Mouse (Mus musculus): ENCODE measurements at regions not wholly inside any gene's neighbourhood (a gene's known extent, or its start where the extent isn't known, plus 50 kb on each side); places are given as distances from the start of the nearest gene placed in this dataset.

GRCm38 (mm10) chr2:114898812-114899211 is 244.0 kb upstream of the Dph6 start:
- ATAC-seq (ENCODE audit: insufficient number of reproducible peaks, insufficient read depth, low FRiP score, low TSS enrichment, low read depth), result no peak
- no peak overlapping the region for H3K27ac ChIP-seq
- WGBS, result 85% methylated on average over 2 of the region's 2 CpGs
- no peak overlapping the region for H3K4me3 ChIP-seq (replicated peaks)
- H3K36me3 ChIP-seq, result no peaks in the 10 kb centered on the region
- H3K9me3 ChIP-seq, result no peaks in the 10 kb centered on the region
- no peaks in the 10 kb centered on the region for H3K4me1 ChIP-seq (replicated peaks)
- no peak overlapping the region for H3K9ac ChIP-seq (replicated peaks)
- H3K27me3 ChIP-seq, result no peaks in the 10 kb centered on the region
- no peak overlapping the region for H3K4me2 ChIP-seq

GRCm38 (mm10) chr2:114911845-114912500 is 257.2 kb upstream of the Dph6 start:
- Histone ChIP-seq H3K27me3 (peaks cover 16% of the 10 kb centered on the region), H3K4me3 (replicated peaks) (no peak overlapping the region), H3K27ac (no peak overlapping the region), H3K36me3 (no peaks in the 10 kb centered on the region), H3K4me1 (replicated peaks) (peaks cover 10% of the 10 kb centered on the region; the same call in 1 of the 2 replicates), H3K9ac (replicated peaks) (no peak overlapping the region), H3K4me2 (peak overlapping the region; percentile 9), H3K9me3 (no peaks in the 10 kb centered on the region)
- ATAC-seq (ENCODE audit: insufficient number of reproducible peaks, insufficient read depth, low FRiP score, low TSS enrichment, low read depth), result peak; percentile 37; the same call in 1 of the 2 replicates
- WGBS, result 11% methylated on average over 7 of the region's 7 CpGs

- H3K4me2 ChIP-seq, result no peak overlapping the region
- H3K27me3 ChIP-seq, result peaks cover 26% of the 10 kb centered on the region
- no peak for ATAC-seq (ENCODE audit: insufficient number of reproducible peaks, insufficient read depth, low FRiP score, low TSS enrichment, low read depth)
- no peak overlapping the region for H3K9ac ChIP-seq (replicated peaks)
- H3K4me1 ChIP-seq (replicated peaks), result peaks cover 13% of the 10 kb centered on the region
- H3K36me3 ChIP-seq, result no peaks in the 10 kb centered on the region
- H3K4me3 ChIP-seq (replicated peaks), result no peak overlapping the region
- WGBS, result 74% methylated on average over 6 of the region's 6 CpGs
- no peaks in the 10 kb centered on the region for H3K9me3 ChIP-seq
- no peak overlapping the region for H3K27ac ChIP-seq
Measured at GRCm38 (mm10) chr2:114915025-114915690, 260.4 kb upstream of the Dph6 start.

GRCm38 (mm10) chr2:114918420-114919332 is 263.9 kb upstream of the Dph6 start:
- Histone ChIP-seq H3K9me3 (no peaks in the 10 kb centered on the region), H3K36me3 (no peaks in the 10 kb centered on the region), H3K27me3 (peaks cover 20% of the 10 kb centered on the region; the same call in 1 of the 2 replicates), H3K27ac (no peak overlapping the region), H3K4me1 (replicated peaks) (peaks cover 8% of the 10 kb centered on the region), H3K4me2 (no peak overlapping the region), H3K9ac (replicated peaks) (no peak overlapping the region), H3K4me3 (replicated peaks) (no peak overlapping the region)
- ATAC-seq (ENCODE audit: insufficient number of reproducible peaks, insufficient read depth, low FRiP score, low TSS enrichment, low read depth), result no peak
- 70% methylated on average over 16 of the region's 16 CpGs for WGBS

GRCm38 (mm10) chr2:114923911-114924310 is 269.1 kb upstream of the Dph6 start:
- 25% methylated on average over 2 of the region's 2 CpGs for WGBS
- no peak overlapping the region for H3K27ac ChIP-seq
- H3K4me1 ChIP-seq (replicated peaks), result peaks cover 9% of the 10 kb centered on the region
- ATAC-seq (ENCODE audit: insufficient number of reproducible peaks, insufficient read depth, low FRiP score, low TSS enrichment, low read depth), result no peak
- no peak overlapping the region for H3K4me2 ChIP-seq
- H3K9ac ChIP-seq (replicated peaks), result no peak overlapping the region
- no peaks in the 10 kb centered on the region for H3K36me3 ChIP-seq
- no peaks in the 10 kb centered on the region for H3K9me3 ChIP-seq
- no peak overlapping the region for H3K4me3 ChIP-seq (replicated peaks)
- peaks cover 14% of the 10 kb centered on the region; the same call in 1 of the 2 replicates for H3K27me3 ChIP-seq

- no peaks in the 10 kb centered on the region; the same call in 1 of the 2 replicates for H3K4me1 ChIP-seq (replicated peaks)
- H3K4me2 ChIP-seq, result no peak overlapping the region
- H3K27ac ChIP-seq, result no peak overlapping the region
- no peak for ATAC-seq (ENCODE audit: insufficient number of reproducible peaks, insufficient read depth, low FRiP score, low TSS enrichment, low read depth)
- no peak overlapping the region for H3K9ac ChIP-seq (replicated peaks)
- H3K4me3 ChIP-seq (replicated peaks), result no peak overlapping the region
- H3K27me3 ChIP-seq, result peaks cover 9% of the 10 kb centered on the region; the same call in 1 of the 2 replicates
- H3K9me3 ChIP-seq, result no peaks in the 10 kb centered on the region
- 57% methylated on average over 3 of the region's 3 CpGs for whole genome bisulfite sequencing
- H3K36me3 ChIP-seq, result no peaks in the 10 kb centered on the region
Measured at GRCm38 (mm10) chr2:114935436-114935835, 280.7 kb upstream of the Dph6 start.

- Histone ChIP-seq H3K9ac (replicated peaks) (no peak overlapping the region), H3K4me2 (no peak overlapping the region), H3K4me3 (replicated peaks) (no peak overlapping the region), H3K27ac (no peak overlapping the region), H3K4me1 (replicated peaks) (no peaks in the 10 kb centered on the region; the same call in 1 of the 2 replicates), H3K9me3 (no peaks in the 10 kb centered on the region), H3K27me3 (peaks cover 12% of the 10 kb centered on the region; the same call in 1 of the 2 replicates), H3K36me3 (no peaks in the 10 kb centered on the region)
- WGBS, result 75% methylated on average over 7 of the region's 7 CpGs
- ATAC-seq (ENCODE audit: insufficient number of reproducible peaks, insufficient read depth, low FRiP score, low TSS enrichment, low read depth), result no peak
Measured at GRCm38 (mm10) chr2:114938416-114939147, 283.8 kb upstream of the Dph6 start.

GRCm38 (mm10) chr2:114966111-114966510 is 311.3 kb upstream of the Dph6 start:
- H3K9me3 ChIP-seq, result no peaks in the 10 kb centered on the region
- ATAC-seq (ENCODE audit: insufficient number of reproducible peaks, insufficient read depth, low FRiP score, low TSS enrichment, low read depth), result no peak
- 79% methylated on average over 3 of the region's 3 CpGs for WGBS

GRCm38 (mm10) chr2:114968651-114969050 is 313.9 kb upstream of the Dph6 start:
- no peaks in the 10 kb centered on the region for H3K9me3 ChIP-seq
- no peak overlapping the region for H3K4me2 ChIP-seq
- H3K4me1 ChIP-seq (replicated peaks), result no peaks in the 10 kb centered on the region
- H3K9ac ChIP-seq (replicated peaks), result no peak overlapping the region
- no peaks in the 10 kb centered on the region for H3K27me3 ChIP-seq
- ATAC-seq (ENCODE audit: insufficient number of reproducible peaks, insufficient read depth, low FRiP score, low TSS enrichment, low read depth), result no peak
- H3K4me3 ChIP-seq (replicated peaks), result no peak overlapping the region
- WGBS, result 70% methylated on average over 1 of the region's 1 CpGs
- no peak overlapping the region for H3K27ac ChIP-seq
- H3K36me3 ChIP-seq, result no peaks in the 10 kb centered on the region

More at GRCm38 (mm10) chr2:114966111-114966510, 311.3 kb upstream of the Dph6 start:
- H3K9ac ChIP-seq (replicated peaks), result no peak overlapping the region
- no peak overlapping the region for H3K4me2 ChIP-seq
- no peak overlapping the region for H3K27ac ChIP-seq
- no peaks in the 10 kb centered on the region for H3K4me1 ChIP-seq (replicated peaks)
- no peak overlapping the region for H3K4me3 ChIP-seq (replicated peaks)
- H3K36me3 ChIP-seq, result no peaks in the 10 kb centered on the region
- H3K27me3 ChIP-seq, result no peaks in the 10 kb centered on the region

GRCm38 (mm10) chr2:114993419-114993818 is 338.7 kb upstream of the Dph6 start:
- no peak for ATAC-seq (ENCODE audit: insufficient number of reproducible peaks, insufficient read depth, low FRiP score, low TSS enrichment, low read depth)
- no peak overlapping the region for H3K4me2 ChIP-seq

More at GRCm38 (mm10) chr2:114993419-114993818, 338.7 kb upstream of the Dph6 start:
- H3K9me3 ChIP-seq, result no peaks in the 10 kb centered on the region
- no peaks in the 10 kb centered on the region for H3K36me3 ChIP-seq
- H3K9ac ChIP-seq (replicated peaks), result no peak overlapping the region
- no peaks in the 10 kb centered on the region for H3K27me3 ChIP-seq
- H3K4me1 ChIP-seq (replicated peaks), result no peaks in the 10 kb centered on the region
- H3K4me3 ChIP-seq (replicated peaks), result no peak overlapping the region
- no peak overlapping the region for H3K27ac ChIP-seq

Measured in limb, embryonic 12.5 days (tissue).